Mouse (Mus musculus): Measurements from ENCODE around the gene Gins2. TPM values are rescaled to one million over a fixed set of nuclear protein-coding genes. Genes with fewer than 3 reads are reported as not detected.
A peak's percentile ranks its signal among the peaks of the same experiment; 100 is the strongest.

The Gins2 gene
- total and polyA plus RNA-seq, 3 experiments: 50.0 to 129 (median 61.2) TPM

GRCm38 (mm10) chr8:120558162-120558561 is 30.9 kb downstream of the Gins2 start:
- in situ Hi-C loops (cut with MboI; ENCODE audit: low pct_ligation_motif_present, low pct_unique_long_range_greater_than_20kb, low sequenced_read_pairs): no loop called here
- TF ChIP-seq MEF2A (IDR thresholded peaks at IDR 0.05; ENCODE audit: borderline replicate concordance, low read depth, low read length): no peak

GRCm38 (mm10) chr8:120557170-120557965 is 31.7 kb downstream of the Gins2 start:
- Histone ChIP-seq H3K79me2 (replicated peaks; ENCODE audit: control insufficient read depth, extremely low read depth, insufficient read depth, poor library complexity, severe bottlenecking) (peaks cover 60% of the 10 kb centered on the region), H3K9ac (ENCODE audit: insufficient read depth, low read depth) (0 out of 2 replicates have a peak overlapping the region, but pooled peaks have one; percentile 1), H3K4me2 (ENCODE audit: insufficient read depth, low read depth, poor library complexity, severe bottlenecking) (no peak overlapping the region), H3K4me1 (ENCODE audit: control insufficient read depth in 1 of 2, insufficient read depth in 2 of 2) (peaks cover 46 to 98% of the 10 kb centered on the region in 2 experiments), H3K27ac (ENCODE audit: insufficient read depth, low read depth) (peak overlapping the region; percentile 17; the same call in 1 of the 2 replicates), H3K36me3 (replicated peaks in 1 of 2; ENCODE audit: control insufficient read depth in 1 of 2, insufficient read depth in 1 of 2, low read length in 1 of 2) (peaks cover 40 to 82% of the 10 kb centered on the region in 2 experiments), H3K9me3 (replicated peaks; ENCODE audit: low read length) (no peaks in the 10 kb centered on the region), H3K4me3 (replicated peaks in 1 of 3; ENCODE audit: low read depth in 2 of 3, low read length in 2 of 3, poor library complexity in 1 of 3) (no peak overlapping the region), H3K27me3 (replicated peaks) (no peaks in the 10 kb centered on the region)
- in situ Hi-C loops (cut with MboI; ENCODE audit: low pct_ligation_motif_present, low pct_unique_long_range_greater_than_20kb, low sequenced_read_pairs) (no loop called here), dilution Hi-C loops (cut with MboI; ENCODE audit: extremely low pct_ligation_motif_present, extremely low pct_unique_long_range_greater_than_20kb, low sequenced_read_pairs) (no loop called here)
- DNase-seq (ENCODE audit: extremely low read depth): no peak
- TF ChIP-seq ELF1 (IDR thresholded peaks at IDR 0.05; ENCODE audit: low read depth, low read length): no peak
- TF ChIP-seq MAFK (IDR thresholded peaks at IDR 0.05; ENCODE audit: insufficient replicate concordance, low read length): no peak
- TF ChIP-seq MXI1 (IDR thresholded peaks at IDR 0.05; ENCODE audit: low read depth, low read length): no peak
- TF ChIP-seq UBTF (IDR thresholded peaks at IDR 0.05; ENCODE audit: low read depth, low read length): no peak
- no peak for TF ChIP-seq ZNF384 (IDR thresholded peaks at IDR 0.05; ENCODE audit: low read depth, low read length)
- TF ChIP-seq JUN (IDR thresholded peaks at IDR 0.05; ENCODE audit: insufficient read depth, low read depth, low read length): no peak
- TF ChIP-seq USF2 (conservative IDR thresholded peaks at IDR 0.05; ENCODE audit: low read depth, low read length): no peak
- no peak for TF ChIP-seq GABPA (IDR thresholded peaks at IDR 0.05; ENCODE audit: insufficient replicate concordance, low read depth, low read length)
- TF ChIP-seq POLR2A (IDR thresholded peaks at IDR 0.05; ENCODE audit: low read depth, low read length): no peak
- TF ChIP-seq MAZ (IDR thresholded peaks at IDR 0.05; ENCODE audit: low read depth, low read length): no peak
- no peak for TF ChIP-seq KAT2A (IDR thresholded peaks at IDR 0.05; ENCODE audit: insufficient replicate concordance, low read length)
- no peak for TF ChIP-seq TBP (conservative IDR thresholded peaks at IDR 0.05; ENCODE audit: low read depth, low read length)
- no peak for TF ChIP-seq SIN3A (IDR thresholded peaks at IDR 0.05; ENCODE audit: low read length)

More at GRCm38 (mm10) chr8:120558162-120558561, 30.9 kb downstream of the Gins2 start:
- H3K27ac ChIP-seq (ENCODE audit: insufficient read depth, low read depth): no peak overlapping the region
- no peaks in the 10 kb centered on the region for H3K9me3 ChIP-seq (replicated peaks; ENCODE audit: low read length)
- no peak for DNase-seq (ENCODE audit: extremely low read depth)
- H3K9ac ChIP-seq (ENCODE audit: insufficient read depth, low read depth): no peak overlapping the region
- peaks cover 42 to 98% of the 10 kb centered on the region in 2 experiments for H3K4me1 ChIP-seq (ENCODE audit: control insufficient read depth in 1 of 2, insufficient read depth in 2 of 2)
- no peak overlapping the region for H3K4me2 ChIP-seq (ENCODE audit: insufficient read depth, low read depth, poor library complexity, severe bottlenecking)
- peaks cover 45 to 82% of the 10 kb centered on the region in 2 experiments for H3K36me3 ChIP-seq (replicated peaks in 1 of 2; ENCODE audit: control insufficient read depth in 1 of 2, insufficient read depth in 1 of 2, low read length in 1 of 2)
- dilution Hi-C loops (cut with MboI; ENCODE audit: extremely low pct_ligation_motif_present, extremely low pct_unique_long_range_greater_than_20kb, low sequenced_read_pairs): no loop called here
- no peaks in the 10 kb centered on the region for H3K27me3 ChIP-seq (replicated peaks)
- H3K4me3 ChIP-seq (replicated peaks in 1 of 3; ENCODE audit: low read depth in 2 of 3, low read length in 2 of 3, poor library complexity in 1 of 3): no peak overlapping the region
- peaks cover 52% of the 10 kb centered on the region for H3K79me2 ChIP-seq (replicated peaks; ENCODE audit: control insufficient read depth, extremely low read depth, insufficient read depth, poor library complexity, severe bottlenecking)

Data from CH12.LX (cell line).